Mouse (Mus musculus): ENCODE data around the gene Tctex1d2. TPM values are rescaled to one million over a fixed set of nuclear protein-coding genes. Genes with fewer than 3 reads are reported as not detected.
"Not testable (repeated sequence)": the region's sequence is repeated elsewhere in the genome, so short reads cannot be mapped to it uniquely, and the experiment has no call there.

Tctex1d2 gene
- total RNA-seq, 2 experiments from 2014 or later: 9.8 to 14.4 TPM

GRCm38 (mm10) chr16:32431047-32431591, 11.6 kb downstream of the Tctex1d2 start:
- DNase-seq (ENCODE audit: extremely low spot score in 1 of 2, low spot score in 1 of 2): no peak

GRCm38 (mm10) chr16:32431926-32432325, 12.4 kb downstream of the Tctex1d2 start:
- no peak for DNase-seq (ENCODE audit: extremely low spot score in 1 of 2, low spot score in 1 of 2)

DNA sequence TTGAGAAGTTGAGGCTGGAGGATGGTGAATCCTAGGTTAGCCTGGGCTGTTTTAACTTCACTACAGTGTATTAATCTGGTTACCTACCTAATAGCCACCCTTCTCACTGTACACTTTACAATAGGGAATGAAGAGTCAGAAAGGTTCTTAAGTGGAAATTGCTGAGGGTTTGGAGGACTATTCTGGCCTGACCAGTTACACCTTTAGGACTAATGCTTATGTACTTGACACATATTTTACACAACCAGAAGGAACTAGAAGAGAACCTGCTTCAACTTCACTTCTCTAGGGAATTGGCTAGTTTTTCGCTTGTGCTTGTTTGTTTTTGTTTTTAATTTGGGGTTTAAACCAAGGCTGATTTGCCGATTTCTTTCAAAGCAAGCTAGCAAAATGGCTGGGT, 13.6 kb downstream of the Tctex1d2 start:
- DNase-seq (ENCODE audit: extremely low spot score in 1 of 2, low spot score in 1 of 2): no peak

DNA sequence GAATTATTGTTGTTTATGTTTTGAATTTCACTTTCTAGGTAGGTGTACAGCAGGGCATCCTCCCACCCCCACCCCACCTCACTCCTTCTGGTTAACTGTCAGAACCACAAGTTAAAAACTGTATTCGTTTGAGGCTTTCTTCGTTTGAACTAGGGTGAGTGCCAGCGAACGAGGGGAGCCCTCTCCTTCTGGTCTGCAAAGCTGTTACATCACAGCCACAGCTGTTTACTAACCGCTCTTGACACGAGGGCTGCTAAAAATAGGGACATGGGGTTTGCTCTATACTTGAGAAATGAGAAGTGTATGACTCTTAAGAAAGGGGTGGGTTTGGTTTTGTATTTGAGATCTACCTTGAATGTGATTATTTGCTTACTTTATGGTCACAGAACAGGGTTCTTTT, 14.6 kb downstream of the Tctex1d2 start:
- DNase-seq (ENCODE audit: extremely low spot score in 1 of 2, low spot score in 1 of 2): no peak

DNA sequence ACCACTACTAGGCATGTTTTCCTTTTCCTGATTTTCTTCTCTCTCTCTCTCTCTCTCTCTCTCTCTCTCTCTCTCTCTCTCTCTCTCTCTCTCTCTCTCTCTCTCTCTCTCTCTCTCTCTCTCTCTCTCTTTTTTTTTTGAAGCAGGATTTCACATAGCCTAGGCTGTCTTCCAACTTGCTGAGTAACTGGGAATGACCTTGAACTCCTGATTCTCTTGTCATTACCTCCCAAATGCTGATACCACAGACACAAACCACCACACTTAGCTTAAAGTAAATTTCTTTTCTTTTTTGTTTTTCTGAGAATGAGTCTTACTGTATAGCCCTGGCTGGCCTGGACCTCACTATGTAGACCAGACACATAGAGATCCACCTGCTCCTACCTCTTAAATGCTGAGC, 15.2 kb downstream of the Tctex1d2 start:
- DNase-seq (ENCODE audit: extremely low spot score in 1 of 2, low spot score in 1 of 2): no peak

DNA sequence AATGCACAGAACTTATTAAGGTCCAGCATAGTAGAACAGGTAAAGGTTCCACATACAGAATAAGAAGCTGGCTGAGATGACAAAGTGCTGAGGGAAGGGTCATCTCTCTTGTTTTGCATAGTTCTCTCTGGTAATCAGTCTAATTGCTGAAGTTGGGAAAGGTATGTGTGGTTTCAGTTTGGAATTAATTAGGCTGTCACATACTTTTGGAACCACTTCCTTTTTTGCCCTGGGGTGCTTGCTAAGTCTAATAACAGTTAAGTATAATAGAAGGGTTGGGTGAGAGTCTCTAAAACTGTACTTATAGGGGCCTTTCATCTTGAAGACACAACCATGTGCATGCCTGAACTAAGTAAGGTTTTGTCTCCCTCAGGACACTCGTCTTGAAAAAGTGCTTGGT, 17.2 kb downstream of the Tctex1d2 start:
- DNase-seq (ENCODE audit: extremely low spot score in 1 of 2, low spot score in 1 of 2): no peak

- no peak for DNase-seq (ENCODE audit: extremely low spot score in 1 of 2, low spot score in 1 of 2)
These were observed 17.8 kb downstream of the Tctex1d2 start for GRCm38 (mm10) chr16:32437266-32437665.

DNA sequence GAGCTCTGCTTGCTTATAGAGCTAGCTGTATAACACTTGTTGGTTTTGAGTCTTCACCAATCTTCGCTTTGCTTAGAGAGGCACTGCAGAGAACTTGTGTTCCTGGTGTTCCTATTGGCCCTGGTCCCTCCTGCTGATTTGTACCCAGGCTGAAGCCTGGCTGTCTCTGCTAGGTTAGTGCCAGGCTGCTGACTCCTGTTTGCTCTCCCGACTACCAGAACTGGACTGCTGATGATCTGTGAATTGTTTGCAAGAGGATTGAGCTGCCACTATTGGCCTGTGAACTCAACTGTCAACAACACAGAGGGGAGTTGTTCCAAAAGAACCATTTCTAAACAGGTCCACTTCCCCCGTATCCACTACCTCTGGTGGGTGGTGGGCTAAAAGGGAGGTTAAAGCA, 21.9 kb downstream of the Tctex1d2 start:
- DNase-seq (ENCODE audit: extremely low spot score in 1 of 2, low spot score in 1 of 2): no peak

GRCm38 (mm10) chr16:32444615-32445014, 25.1 kb downstream of the Tctex1d2 start:
- DNase-seq (ENCODE audit: extremely low spot score in 1 of 2, low spot score in 1 of 2): not testable (repeated sequence)

DNA sequence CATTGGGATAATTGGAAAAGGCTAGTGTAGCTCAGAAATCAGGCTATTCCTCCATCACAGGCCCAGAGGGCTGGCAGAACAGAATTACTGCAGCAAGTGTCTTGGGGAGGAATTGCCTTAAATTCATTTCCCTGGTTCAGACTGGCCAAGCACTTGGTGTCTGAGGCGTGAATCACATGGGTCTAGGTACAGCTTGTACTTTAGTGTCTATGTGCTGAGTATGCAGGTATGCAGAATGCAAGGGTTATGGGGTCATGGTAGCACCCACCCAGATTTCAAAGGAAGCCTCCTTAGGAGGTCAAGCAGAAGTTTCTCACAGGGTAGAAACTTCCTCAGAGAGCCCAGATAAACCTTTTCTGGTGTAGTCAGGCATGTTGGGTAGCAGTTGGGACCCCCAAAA, 26.1 kb downstream of the Tctex1d2 start:
- no peak for DNase-seq (ENCODE audit: extremely low spot score in 1 of 2, low spot score in 1 of 2)

DNA sequence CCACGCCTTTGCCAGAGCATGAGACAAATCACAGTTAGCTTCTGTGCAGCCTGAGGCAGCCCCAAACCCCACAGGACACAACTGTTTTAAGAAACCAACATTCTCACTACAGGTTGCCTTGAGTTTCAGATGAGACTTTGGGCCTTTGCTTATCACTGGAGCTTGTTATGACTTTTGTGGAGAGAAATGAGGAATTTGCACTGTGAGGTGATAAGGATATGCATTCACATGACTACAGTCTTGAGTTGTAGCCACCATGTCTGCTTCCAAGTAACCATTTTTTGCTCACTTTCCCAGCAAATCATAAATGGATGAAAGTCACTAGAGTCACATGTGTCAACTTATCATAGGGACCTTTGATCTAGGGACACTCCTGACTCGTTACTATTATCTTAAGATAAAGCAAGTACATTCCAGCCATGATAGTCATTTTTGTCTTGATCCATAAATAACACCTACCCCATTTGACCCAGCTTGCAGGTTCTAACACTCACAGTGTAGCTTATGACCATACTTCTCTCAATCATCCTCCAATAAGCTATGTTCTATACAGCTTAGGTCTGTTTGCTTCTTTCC, 27.1 kb downstream of the Tctex1d2 start:
- DNase-seq (ENCODE audit: extremely low spot score in 1 of 2, low spot score in 1 of 2): no peak

DNA sequence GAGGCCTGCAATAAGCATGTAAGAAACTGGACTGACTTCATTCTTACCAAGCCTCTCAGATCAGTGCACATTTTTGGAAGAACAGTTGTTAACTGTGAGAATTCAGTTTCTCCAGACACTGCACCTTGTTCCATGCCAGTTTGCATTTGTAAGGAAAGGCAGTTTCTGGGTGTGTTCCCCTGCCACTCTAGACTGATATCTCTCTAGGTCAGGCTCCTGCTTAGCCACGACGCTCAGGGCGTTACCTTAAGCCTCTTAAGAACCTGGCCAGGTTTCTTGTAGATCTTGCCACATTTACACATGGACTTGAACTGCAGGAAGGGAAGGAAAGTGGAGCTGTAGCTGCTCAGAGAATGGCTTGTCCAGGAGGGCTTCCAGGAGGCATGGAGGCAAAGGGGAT, 30.2 kb downstream of the Tctex1d2 start:
- no peak for DNase-seq (ENCODE audit: extremely low spot score in 1 of 2, low spot score in 1 of 2)

GRCm38 (mm10) chr16:32450133-32450532, 30.6 kb downstream of the Tctex1d2 start:
- no peak for DNase-seq (ENCODE audit: extremely low spot score in 1 of 2, low spot score in 1 of 2)

- no peak for DNase-seq (ENCODE audit: extremely low spot score in 1 of 2, low spot score in 1 of 2)
These were observed 33.6 kb downstream of the Tctex1d2 start for GRCm38 (mm10) chr16:32453102-32453501.

DNA sequence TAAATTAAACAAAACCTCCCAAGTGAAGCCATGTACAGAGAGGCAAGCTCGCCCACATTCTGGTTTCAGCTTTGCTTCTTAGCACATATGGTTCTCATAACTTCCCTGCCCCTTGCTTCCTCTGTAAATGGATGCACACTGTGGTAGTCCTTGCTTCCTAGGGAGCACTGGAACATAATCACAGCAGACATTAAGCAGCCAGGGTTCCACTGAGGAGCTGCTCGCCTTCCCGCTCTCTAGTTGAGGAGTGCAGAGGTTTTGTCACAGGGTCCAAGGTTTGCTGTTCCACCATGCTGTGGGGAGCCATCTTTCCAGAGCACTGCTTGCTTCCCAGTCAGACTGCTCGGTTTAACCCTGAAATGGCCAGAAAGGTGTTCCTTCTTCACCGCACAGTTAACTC, 35.1 kb downstream of the Tctex1d2 start:
- DNase-seq (ENCODE audit: extremely low spot score in 1 of 2, low spot score in 1 of 2): no peak

- DNase-seq (ENCODE audit: extremely low spot score in 1 of 2, low spot score in 1 of 2): no peak
These were observed 36.6 kb downstream of the Tctex1d2 start for GRCm38 (mm10) chr16:32456086-32456485.

- DNase-seq (ENCODE audit: extremely low spot score in 1 of 2, low spot score in 1 of 2): no peak
These were observed 37.3 kb downstream of the Tctex1d2 start for GRCm38 (mm10) chr16:32456761-32457160.

GRCm38 (mm10) chr16:32457589-32458386, 38.3 kb downstream of the Tctex1d2 start:
- DNase-seq (ENCODE audit: extremely low spot score in 1 of 2, low spot score in 1 of 2): peak in 1 of 2 experiments; percentile 23

DNA sequence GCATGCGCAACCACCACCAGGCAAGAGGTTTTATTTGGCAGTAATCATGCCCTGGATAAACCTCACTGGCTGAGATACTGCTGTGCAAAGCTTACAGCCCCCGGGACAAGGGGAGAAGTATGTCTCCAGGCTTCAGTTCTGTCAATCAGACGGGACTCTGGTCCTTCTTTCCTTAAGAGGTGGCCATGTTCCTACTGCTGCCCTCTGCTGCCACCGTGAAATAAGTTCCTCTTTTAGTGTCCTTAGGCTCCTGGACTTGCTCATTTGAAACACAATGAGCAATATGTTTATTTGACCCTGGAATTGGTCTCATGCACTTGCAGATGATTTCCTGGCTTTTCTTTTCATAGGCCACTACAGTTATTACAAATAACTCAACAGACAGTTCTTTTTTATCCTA, 41.0 kb downstream of the Tctex1d2 start:
- no peak for DNase-seq (ENCODE audit: extremely low spot score in 1 of 2, low spot score in 1 of 2)

- DNase-seq (ENCODE audit: extremely low spot score in 1 of 2, low spot score in 1 of 2): no peak
These were observed 42.2 kb downstream of the Tctex1d2 start for GRCm38 (mm10) chr16:32461713-32462112.

GRCm38 (mm10) chr16:32462950-32463349, 43.4 kb downstream of the Tctex1d2 start:
- no peak for DNase-seq (ENCODE audit: extremely low spot score in 1 of 2, low spot score in 1 of 2)

- DNase-seq (ENCODE audit: extremely low spot score in 1 of 2, low spot score in 1 of 2): no peak
These were observed 43.9 kb downstream of the Tctex1d2 start for GRCm38 (mm10) chr16:32463426-32463825.
